Mouse (Mus musculus): ENCODE measurements at regions not wholly inside any gene's neighbourhood (a gene's known extent, or its start where the extent isn't known, plus 50 kb on each side); places are given as distances from the start of the nearest gene placed in this dataset.

DNA sequence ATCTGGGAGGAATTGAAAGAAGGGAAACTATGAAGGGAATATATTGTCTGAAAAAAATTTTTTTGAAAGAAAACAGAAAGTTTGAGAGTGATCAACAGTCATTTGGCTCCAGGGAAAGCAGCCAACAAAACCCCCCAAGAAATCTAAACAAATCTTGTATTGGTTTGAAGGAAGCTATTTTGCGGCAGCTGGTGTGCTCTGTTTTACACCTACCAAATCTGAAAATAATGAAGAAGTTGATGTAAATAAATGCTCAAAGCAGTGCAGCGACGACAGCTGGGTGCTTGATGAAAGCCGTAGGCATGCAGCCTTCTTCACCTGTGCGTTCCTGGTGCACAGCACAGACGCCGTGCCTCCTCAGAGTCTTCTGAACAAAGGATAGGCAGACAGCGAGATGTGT lies 488.2 kb downstream of the Tmem132b start:
- Histone ChIP-seq H3K36me3 (replicated peaks in 1 of 2; ENCODE audit: control insufficient read depth in 1 of 2, insufficient read depth in 1 of 2, low read length in 1 of 2) (no peaks in the 10 kb centered on the region), H3K4me3 (replicated peaks in 1 of 3; ENCODE audit: low read depth in 2 of 3, low read length in 2 of 3, poor library complexity in 1 of 3) (no peak overlapping the region), H3K9ac (ENCODE audit: insufficient read depth, low read depth) (no peak overlapping the region), H3K27me3 (replicated peaks) (no peaks in the 10 kb centered on the region), H3K79me2 (replicated peaks; ENCODE audit: control insufficient read depth, extremely low read depth, insufficient read depth, poor library complexity, severe bottlenecking) (no peaks in the 10 kb centered on the region), H3K4me2 (ENCODE audit: insufficient read depth, low read depth, poor library complexity, severe bottlenecking) (no peak overlapping the region), H3K9me3 (replicated peaks; ENCODE audit: low read length) (peaks cover 73% of the 10 kb centered on the region), H3K27ac (ENCODE audit: insufficient read depth, low read depth) (no peak overlapping the region), H3K4me1 (ENCODE audit: control insufficient read depth in 1 of 2, insufficient read depth in 2 of 2) (no peaks in the 10 kb centered on the region)
- dilution Hi-C loops (cut with MboI; ENCODE audit: extremely low pct_ligation_motif_present, extremely low pct_unique_long_range_greater_than_20kb, low sequenced_read_pairs) (no loop called here), in situ Hi-C loops (cut with MboI; ENCODE audit: low pct_ligation_motif_present, low pct_unique_long_range_greater_than_20kb, low sequenced_read_pairs) (no loop called here)
- no peak for DNase-seq (ENCODE audit: extremely low read depth)
- TF ChIP-seq MAFK (IDR thresholded peaks at IDR 0.05; ENCODE audit: insufficient replicate concordance, low read length) (no peak), MAZ (IDR thresholded peaks at IDR 0.05; ENCODE audit: low read depth, low read length) (no peak), USF1 (IDR thresholded peaks at IDR 0.05; ENCODE audit: low read depth, low read length) (no peak), HCFC1 (IDR thresholded peaks at IDR 0.05; ENCODE audit: low read depth, low read length) (no peak), SMC3 (IDR thresholded peaks at IDR 0.05; ENCODE audit: low read depth, low read length) (no peak), RAD21 (IDR thresholded peaks at IDR 0.05; ENCODE audit: low read depth, low read length) (no peak), MXI1 (IDR thresholded peaks at IDR 0.05; ENCODE audit: low read depth, low read length) (no peak), PAX5 (IDR thresholded peaks at IDR 0.05; ENCODE audit: low read length) (no peak), ETS1 (conservative IDR thresholded peaks at IDR 0.05; ENCODE audit: low read depth, low read length) (no peak), TCF12 (IDR thresholded peaks at IDR 0.05; ENCODE audit: low read depth, low read length) (no peak), ZKSCAN1 (IDR thresholded peaks at IDR 0.05; ENCODE audit: borderline replicate concordance, low read depth, low read length) (no peak), NELFE (IDR thresholded peaks at IDR 0.05; ENCODE audit: low read depth, low read length) (no peak), UBTF (IDR thresholded peaks at IDR 0.05; ENCODE audit: low read depth, low read length) (no peak), CHD2 (IDR thresholded peaks at IDR 0.05; ENCODE audit: low read length) (no peak), ZNF384 (IDR thresholded peaks at IDR 0.05; ENCODE audit: low read depth, low read length) (no peak), SIN3A (IDR thresholded peaks at IDR 0.05; ENCODE audit: low read length) (no peak)

DNA sequence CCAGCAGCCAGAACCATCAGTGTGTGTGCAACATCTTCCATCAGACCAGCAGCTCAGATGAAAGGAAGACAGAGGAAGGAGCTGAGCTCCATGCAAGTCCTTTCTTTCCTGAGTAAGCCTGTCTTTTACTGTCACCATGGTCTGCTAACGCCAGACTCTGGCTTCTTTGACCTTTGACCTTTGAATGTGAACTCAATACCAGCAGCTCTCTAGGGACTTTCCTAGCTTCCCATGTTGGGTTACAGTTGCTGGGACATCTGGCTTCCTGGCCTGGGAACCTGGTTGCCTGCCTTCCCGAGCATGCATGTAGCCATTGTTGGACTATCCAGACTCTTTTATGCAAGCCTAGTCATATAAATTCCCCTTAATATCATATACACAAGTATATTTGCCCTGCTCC lies 492.3 kb downstream of the Tmem132b start:
- dilution Hi-C loops (cut with MboI; ENCODE audit: extremely low pct_ligation_motif_present, extremely low pct_unique_long_range_greater_than_20kb, low sequenced_read_pairs) = no loop called here
- DNase-seq (ENCODE audit: extremely low read depth) = no peak

More for the DNA sequence above, 492.3 kb downstream of the Tmem132b start:
- H3K4me2 ChIP-seq (ENCODE audit: insufficient read depth, low read depth, poor library complexity, severe bottlenecking) = no peak overlapping the region
- TF ChIP-seq POLR2AphosphoS2 (IDR thresholded peaks at IDR 0.05; ENCODE audit: low read depth, low read length) = no peak
- TF ChIP-seq JUN (IDR thresholded peaks at IDR 0.05; ENCODE audit: insufficient read depth, low read depth, low read length) = no peak
- no peak for TF ChIP-seq RAD21 (IDR thresholded peaks at IDR 0.05; ENCODE audit: low read depth, low read length)
- H3K4me3 ChIP-seq (replicated peaks in 1 of 3; ENCODE audit: low read depth in 2 of 3, low read length in 2 of 3, poor library complexity in 1 of 3) = no peak overlapping the region
- no peaks in the 10 kb centered on the region for H3K4me1 ChIP-seq (ENCODE audit: control insufficient read depth in 1 of 2, insufficient read depth in 2 of 2)
- no peaks in the 10 kb centered on the region for H3K36me3 ChIP-seq (replicated peaks in 1 of 2; ENCODE audit: control insufficient read depth in 1 of 2, insufficient read depth in 1 of 2, low read length in 1 of 2)
- in situ Hi-C loops (cut with MboI; ENCODE audit: low pct_ligation_motif_present, low pct_unique_long_range_greater_than_20kb, low sequenced_read_pairs) = no loop called here
- H3K79me2 ChIP-seq (replicated peaks; ENCODE audit: control insufficient read depth, extremely low read depth, insufficient read depth, poor library complexity, severe bottlenecking) = no peaks in the 10 kb centered on the region
- H3K9ac ChIP-seq (ENCODE audit: insufficient read depth, low read depth) = no peak overlapping the region
- H3K27ac ChIP-seq (ENCODE audit: insufficient read depth, low read depth) = no peak overlapping the region
- peaks cover 79% of the 10 kb centered on the region for H3K9me3 ChIP-seq (replicated peaks; ENCODE audit: low read length)
- no peaks in the 10 kb centered on the region for H3K27me3 ChIP-seq (replicated peaks)

Data from CH12.LX (cell line).